8 mouse cellular contexts compared by ENCODE assay signal in the genomic region with DNA sequence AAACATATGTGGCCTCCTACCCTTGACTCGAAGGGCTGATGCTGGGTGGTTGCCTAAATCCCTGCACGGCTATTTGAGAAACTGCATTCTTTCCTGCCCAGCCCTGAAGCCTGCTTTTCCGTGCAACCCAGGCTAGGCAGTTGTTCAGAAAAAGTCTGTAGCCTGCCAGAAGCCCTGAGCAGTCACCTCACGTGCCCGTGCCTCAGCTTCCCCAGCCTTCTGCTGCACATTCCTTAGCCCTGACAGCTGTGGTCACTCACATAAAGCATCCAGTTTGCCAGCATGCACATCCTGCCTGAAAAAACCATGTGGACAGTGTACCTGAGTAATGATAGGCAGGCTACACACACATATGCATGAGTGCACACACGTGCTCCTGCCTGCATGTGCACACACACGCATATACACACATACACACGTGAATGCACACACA.
DNase-seq lines count a peak whose midpoint lies in the region; ATAC-seq lines count a peak whose summit lies in the region.

No protein-coding gene starts in this region.

- peaks cover 55% of the 10 kb centered on the region for H3K4me1 ChIP-seq in hindbrain, embryonic 12.5 days
- H3K4me1 ChIP-seq in hindbrain, embryonic 14.5 days (replicated peaks; ENCODE audit: control insufficient read depth, insufficient read depth, low read length) = peaks cover 32% of the 10 kb centered on the region
- peaks cover 33% of the 10 kb centered on the region for H3K4me1 ChIP-seq in forebrain, embryonic 14.5 days (ENCODE audit: control insufficient read depth, insufficient read depth, low read length)
- H3K4me1 ChIP-seq in intestine, embryonic 16.5 days (ENCODE audit: control insufficient read depth, insufficient read depth, low read length) = peaks cover 29% of the 10 kb centered on the region

- H3K27me3 ChIP-seq in hindbrain, embryonic 12.5 days = peaks cover 5% of the 10 kb centered on the region
- H3K27me3 ChIP-seq in hindbrain, embryonic 14.5 days (ENCODE audit: control insufficient read depth, insufficient read depth, low read length) = no peaks in the 10 kb centered on the region
- no peaks in the 10 kb centered on the region for H3K27me3 ChIP-seq in forebrain, embryonic 14.5 days (replicated peaks; ENCODE audit: control insufficient read depth, insufficient read depth, low read length)
- no peaks in the 10 kb centered on the region for H3K27me3 ChIP-seq in intestine, embryonic 16.5 days (replicated peaks; ENCODE audit: control insufficient read depth, insufficient read depth, low read length)

- DNase-seq in hindbrain, embryonic 14.5 days (ENCODE audit: low spot score) = no peak
- DNase-seq in forebrain, embryonic 14.5 days (ENCODE audit: low spot score) = no peak
- peak; percentile 41 to 75 for DNase-seq in lung, postnatal 4 days
- DNase-seq in adrenal gland, postnatal 14 days = no peak
- no peak for DNase-seq in cerebellum, postnatal 25 days
- DNase-seq in thymus, postnatal 36 days = no peak

- H3K9ac ChIP-seq in hindbrain, embryonic 12.5 days = no peak overlapping the region
- H3K9ac ChIP-seq in hindbrain, embryonic 14.5 days = no peak overlapping the region
- no peak overlapping the region for H3K9ac ChIP-seq in forebrain, embryonic 14.5 days (ENCODE audit: low read length)
- H3K9ac ChIP-seq in intestine, embryonic 16.5 days (ENCODE audit: low read depth, low read length) = peak overlapping the region; percentile 23; the same call in 1 of the 2 replicates

- H3K9me3 ChIP-seq in hindbrain, embryonic 12.5 days (replicated peaks) = no peaks in the 10 kb centered on the region
- no peaks in the 10 kb centered on the region for H3K9me3 ChIP-seq in hindbrain, embryonic 14.5 days (ENCODE audit: control insufficient read depth, low read length)
- no peaks in the 10 kb centered on the region for H3K9me3 ChIP-seq in forebrain, embryonic 14.5 days (replicated peaks; ENCODE audit: control insufficient read depth, low read length)
- no peaks in the 10 kb centered on the region for H3K9me3 ChIP-seq in intestine, embryonic 16.5 days (ENCODE audit: control insufficient read depth, low read length)

- H3K4me2 ChIP-seq in hindbrain, embryonic 12.5 days (replicated peaks) = no peak overlapping the region
- H3K4me2 ChIP-seq in hindbrain, embryonic 14.5 days (replicated peaks) = no peak overlapping the region
- no peak overlapping the region for H3K4me2 ChIP-seq in forebrain, embryonic 14.5 days (ENCODE audit: low read length)
- no peak overlapping the region for H3K4me2 ChIP-seq in intestine, embryonic 16.5 days (ENCODE audit: low read depth, low read length)

- H3K36me3 ChIP-seq in hindbrain, embryonic 12.5 days = no peaks in the 10 kb centered on the region
- H3K36me3 ChIP-seq in hindbrain, embryonic 14.5 days (replicated peaks; ENCODE audit: control insufficient read depth, insufficient read depth) = no peaks in the 10 kb centered on the region
- H3K36me3 ChIP-seq in forebrain, embryonic 14.5 days (ENCODE audit: control insufficient read depth, insufficient read depth, low read length) = no peaks in the 10 kb centered on the region
- H3K36me3 ChIP-seq in intestine, embryonic 16.5 days (ENCODE audit: control insufficient read depth, insufficient read depth, low read length) = no peaks in the 10 kb centered on the region

- no peak overlapping the region for H3K4me3 ChIP-seq in hindbrain, embryonic 12.5 days
- no peak overlapping the region for H3K4me3 ChIP-seq in hindbrain, embryonic 14.5 days (replicated peaks; ENCODE audit: low read length)
- H3K4me3 ChIP-seq in forebrain, embryonic 14.5 days (ENCODE audit: low read depth, low read length) = no peak overlapping the region
- H3K4me3 ChIP-seq in intestine, embryonic 16.5 days (ENCODE audit: low read length) = no peak overlapping the region

- peak overlapping the region; percentile 69 for H3K27ac ChIP-seq in hindbrain, embryonic 12.5 days
- no peak overlapping the region for H3K27ac ChIP-seq in hindbrain, embryonic 14.5 days
- H3K27ac ChIP-seq in forebrain, embryonic 14.5 days (ENCODE audit: low read depth, low read length) = peak overlapping the region; percentile 44; the same call in 1 of the 2 replicates
- H3K27ac ChIP-seq in intestine, embryonic 16.5 days (ENCODE audit: low read length) = peak overlapping the region; percentile 82

- 65% methylated on average over 8 of the region's 8 CpGs for WGBS in hindbrain, embryonic 12.5 days
- 67% methylated on average over 8 of the region's 8 CpGs for WGBS in hindbrain, embryonic 14.5 days
- 77% methylated on average over 8 of the region's 8 CpGs for WGBS in forebrain, embryonic 14.5 days
- WGBS in intestine, embryonic 16.5 days = 48% methylated on average over 8 of the region's 8 CpGs

- ATAC-seq in hindbrain, embryonic 12.5 days (ENCODE audit: low FRiP score) = no peak
- no peak for ATAC-seq in hindbrain, embryonic 14.5 days (ENCODE audit: low FRiP score)
- ATAC-seq in forebrain, embryonic 14.5 days = no peak
- peak; percentile 40 for ATAC-seq in intestine, embryonic 16.5 days

Comparison
In these comparisons a context has a peak if more than half of its experiments do, and no peak if none do; other contexts are left out.
1. DNase-seq: peak in lung, postnatal 4 days (2 of 2); none in hindbrain, embryonic 14.5 days (single experiment), forebrain, embryonic 14.5 days (single experiment), adrenal gland, postnatal 14 days (single experiment), cerebellum, postnatal 25 days (0 of 2) and thymus, postnatal 36 days (0 of 2).